Mouse (Mus musculus): ENCODE results near the gene Hmx1.

The Hmx1 gene

GRCm38 (mm10) chr5:35388491-35389111 is at the start of gene Hmx1:
TSS of gene Hmx1 (plus strand) at chr5:35389108.
- no peak for DNase-seq

GRCm38 (mm10) chr5:35345084-35345483 is 43.8 kb upstream of the Hmx1 start:
- DNase-seq, result no peak

- DNase-seq, result peak; percentile 33 to 53
Observed at GRCm38 (mm10) chr5:35348794-35349193, 40.1 kb upstream of the Hmx1 start.

- DNase-seq, result peak; percentile 35 to 51
Observed at GRCm38 (mm10) chr5:35357544-35358440, 31.1 kb upstream of the Hmx1 start.

GRCm38 (mm10) chr5:35361570-35362284 is 27.2 kb upstream of the Hmx1 start:
- DNase-seq, result peak; percentile 87 to 91

- no peak for DNase-seq
Observed at GRCm38 (mm10) chr5:35366241-35367032, 22.5 kb upstream of the Hmx1 start.

- peak in 1 of 2 experiments; percentile 7 for DNase-seq
Observed at GRCm38 (mm10) chr5:35368916-35369315, 20.0 kb upstream of the Hmx1 start.

GRCm38 (mm10) chr5:35379066-35379465 is 9.8 kb upstream of the Hmx1 start:
- DNase-seq, result no peak

GRCm38 (mm10) chr5:35379815-35380214 is 9.1 kb upstream of the Hmx1 start:
- DNase-seq, result peak in 1 of 2 experiments; percentile 8

- no peak for DNase-seq
Observed at GRCm38 (mm10) chr5:35387834-35388490, 946 bp upstream of the Hmx1 start.

- DNase-seq, result no peak
Observed at GRCm38 (mm10) chr5:35389441-35389840, 533 bp downstream of the Hmx1 start.

GRCm38 (mm10) chr5:35389915-35390314 is 1.0 kb downstream of the Hmx1 start:
- DNase-seq, result no peak

- DNase-seq, result no peak
Observed at GRCm38 (mm10) chr5:35390848-35391655, 2.1 kb downstream of the Hmx1 start.

GRCm38 (mm10) chr5:35391656-35392333 is 2.9 kb downstream of the Hmx1 start:
- no peak for DNase-seq

- DNase-seq, result no peak
Observed at GRCm38 (mm10) chr5:35392334-35392695, 3.4 kb downstream of the Hmx1 start.

GRCm38 (mm10) chr5:35395566-35396440 is 6.9 kb downstream of the Hmx1 start:
- DNase-seq, result no peak

GRCm38 (mm10) chr5:35396976-35397641 is 8.2 kb downstream of the Hmx1 start:
- no peak for DNase-seq

GRCm38 (mm10) chr5:35397642-35398309 is 8.9 kb downstream of the Hmx1 start:
- no peak for DNase-seq

All from lung, adult 18-20 months (tissue).